Mouse (Mus musculus) liver, adult 2 months (tissue): ENCODE results near the gene Parg.

Experiments used
- CTCF ChIP-seq: fragments of 200-500 bp; IDR thresholded peaks from 2 replicates; pipeline ENCODE4 v1.5.1; 2011; ENCODE audit warnings: low read depth, low read length, control low read depth
- POLR2A ChIP-seq: fragments of 200-500 bp; IDR thresholded peaks from 2 replicates; pipeline ENCODE4 v1.6.1; 2011; ENCODE audit warnings: low read length, control low read depth; ENCODE audit not compliant: insufficient read depth; ENCODE audit errors: extremely low read depth

DNA sequence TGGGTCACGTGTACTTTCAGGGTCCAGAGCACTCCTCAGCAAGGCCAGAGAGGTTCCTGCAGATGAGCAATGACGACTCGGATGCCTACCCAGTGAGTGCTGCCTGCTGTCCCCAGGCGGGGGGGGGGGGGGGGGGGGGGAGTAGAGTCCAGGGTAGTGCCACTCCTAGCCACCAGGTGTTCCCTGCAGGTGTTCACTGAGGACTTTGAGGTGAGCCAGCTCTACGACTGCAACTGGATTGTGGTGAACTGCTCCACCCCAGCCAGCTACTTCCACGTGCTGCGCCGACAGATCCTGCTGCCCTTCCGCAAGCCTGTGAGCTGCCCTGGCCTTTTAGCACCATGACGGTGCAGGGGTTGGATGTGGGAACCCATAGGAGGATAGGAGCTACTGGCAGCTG is 142.9 kb downstream of the Parg start:
- TF ChIP-seq CTCF (no peak), POLR2A (no peak)
